Mouse (Mus musculus) liver, postnatal 0 days (tissue): ENCODE measurements at regions not wholly inside any gene's neighbourhood (a gene's known extent, or its start where the extent isn't known, plus 50 kb on each side); places are given as distances from the start of the nearest gene placed in this dataset.
A peak's percentile ranks its signal among the peaks of the same experiment; 100 is the strongest.
"Not testable (repeated sequence)": the region's sequence is repeated elsewhere in the genome, so short reads cannot be mapped to it uniquely, and the experiment has no call there.

Experiments used
- ATAC-seq: fragments of 200-750 bp; cut with Nextera tagmentation; 2 replicates; pipeline ENCODE4 v1.8.0; 2017; ENCODE audit warnings: mild to moderate bottlenecking, moderate library complexity
- DNase-seq: peaks from one replicate; pipeline ENCODE4 v3.0.0-alpha.2; 2016
- H3K27ac ChIP-seq: fragments of 300-500 bp; sonication (generic); 2 replicates; pipeline ENCODE4 v1.5.1; 2014; ENCODE audit warnings: antibody characterized with exemption, moderate library complexity, mild to moderate bottlenecking, low read depth
- H3K27me3 ChIP-seq: fragments of 300-500 bp; sonication (generic); 2 replicates; pipeline ENCODE4 v1.6.1; 2014; ENCODE audit warnings: low read length, control low read depth, mixed read lengths; ENCODE audit not compliant: insufficient read depth
- H3K36me3 ChIP-seq: fragments of 300-500 bp; sonication (generic); replicated peaks from 2 replicates; pipeline ENCODE4 v1.6.1; 2014; ENCODE audit warnings: mild to moderate bottlenecking, control low read depth, low read length, moderate library complexity, mixed read lengths; ENCODE audit not compliant: insufficient read depth
- H3K4me1 ChIP-seq: fragments of 300-500 bp; sonication (generic); 2 replicates; pipeline ENCODE4 v1.6.1; 2014; ENCODE audit warnings: antibody characterized with exemption, mild to moderate bottlenecking, control low read depth; ENCODE audit not compliant: insufficient read depth
- H3K4me2 ChIP-seq: fragments of 300-500 bp; sonication (generic); 2 replicates; pipeline ENCODE4 v1.6.1; 2014; ENCODE audit warnings: low read depth, mild to moderate bottlenecking, low read length, moderate library complexity, mixed read lengths
- H3K4me3 ChIP-seq: fragments of 300-500 bp; sonication (generic); 2 replicates; pipeline ENCODE4 v1.5.1; 2014; ENCODE audit warnings: low read depth, low read length
- H3K9ac ChIP-seq: fragments of 300-500 bp; sonication (generic); replicated peaks from 2 replicates; pipeline ENCODE4 v1.6.1; 2014; ENCODE audit warnings: mild to moderate bottlenecking, moderate library complexity
- H3K9me3 ChIP-seq: fragments of 300-500 bp; sonication (generic); 2 replicates; pipeline ENCODE4 v1.6.1; 2016; ENCODE audit warnings: mild to moderate bottlenecking, control low read depth, low read length, mixed read lengths
- CTCF ChIP-seq: sonication (generic); IDR thresholded peaks from 2 replicates; pipeline ENCODE4 v1.5.1; 2016; ENCODE audit warnings: antibody characterized with exemption, low read depth
- WGBS: fragments of 180-500 bp; shearing (Covaris S2); extraction: QIAGEN DNeasy Blood & Tissue Kit; methylation state at CpG from one replicate; pipeline ENCODE4 v1.1.7; 2014; ENCODE audit not compliant: insufficient replicate concordance; 5-methylcytosine and 5-hydroxymethylcytosine counted together

- not testable (repeated sequence) for H3K9me3 ChIP-seq, H3K4me2 ChIP-seq, H3K4me3 ChIP-seq, H3K27me3 ChIP-seq, H3K9ac ChIP-seq, DNase-seq, H3K36me3 ChIP-seq, H3K4me1 ChIP-seq, ATAC-seq, H3K27ac ChIP-seq
- 0% methylated on average over 1 of the region's 1 CpGs for whole genome bisulfite sequencing
- TF ChIP-seq CTCF = peak; percentile 44
Measured at GRCm38 (mm10) chr11:121965911-121966310, 135.9 kb downstream of the Ptchd3 start.
